Mouse (Mus musculus) heart, postnatal 0 days (tissue): ENCODE results near the gene D5Ertd579e.

Source experiments
- CTCF ChIP-seq: IDR thresholded peaks from 2 replicates; pipeline ENCODE4 v1.5.1; 2016; ENCODE audit warnings: antibody characterized with exemption, control low read depth, low read depth
- EP300 ChIP-seq: IDR thresholded peaks from 2 replicates; pipeline ENCODE4 v1.6.1; 2016; ENCODE audit warnings: antibody characterized with exemption, low read depth

DNA sequence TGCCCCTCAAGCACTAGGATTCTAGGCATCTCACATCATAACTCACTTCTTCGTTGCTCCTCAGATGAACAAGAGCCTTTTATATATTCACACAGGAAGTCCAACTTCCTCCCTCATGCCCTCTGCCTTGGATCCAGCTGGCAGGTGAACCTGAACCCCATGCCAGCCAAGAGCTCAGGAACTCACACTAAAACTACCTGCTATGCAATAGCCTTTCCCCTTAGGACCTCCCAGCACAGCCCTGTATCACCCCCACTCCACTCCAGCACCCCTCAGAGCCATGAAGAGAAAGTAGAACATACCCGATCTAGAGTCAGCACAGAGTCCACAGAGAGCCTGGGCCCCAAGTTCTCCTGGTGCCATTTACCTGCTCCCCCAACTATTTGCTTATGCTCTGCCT lies 31.3 kb upstream of the D5Ertd579e start:
- TF ChIP-seq CTCF (no peak), EP300 (no peak)
